Mouse (Mus musculus): ENCODE results near the gene Brap. TPM values are rescaled to one million over a fixed set of nuclear protein-coding genes. Genes with fewer than 3 reads are reported as not detected.

The Brap gene
- total and polyA plus RNA-seq, 2 experiments = 48.1 to 95.5 TPM

DNA sequence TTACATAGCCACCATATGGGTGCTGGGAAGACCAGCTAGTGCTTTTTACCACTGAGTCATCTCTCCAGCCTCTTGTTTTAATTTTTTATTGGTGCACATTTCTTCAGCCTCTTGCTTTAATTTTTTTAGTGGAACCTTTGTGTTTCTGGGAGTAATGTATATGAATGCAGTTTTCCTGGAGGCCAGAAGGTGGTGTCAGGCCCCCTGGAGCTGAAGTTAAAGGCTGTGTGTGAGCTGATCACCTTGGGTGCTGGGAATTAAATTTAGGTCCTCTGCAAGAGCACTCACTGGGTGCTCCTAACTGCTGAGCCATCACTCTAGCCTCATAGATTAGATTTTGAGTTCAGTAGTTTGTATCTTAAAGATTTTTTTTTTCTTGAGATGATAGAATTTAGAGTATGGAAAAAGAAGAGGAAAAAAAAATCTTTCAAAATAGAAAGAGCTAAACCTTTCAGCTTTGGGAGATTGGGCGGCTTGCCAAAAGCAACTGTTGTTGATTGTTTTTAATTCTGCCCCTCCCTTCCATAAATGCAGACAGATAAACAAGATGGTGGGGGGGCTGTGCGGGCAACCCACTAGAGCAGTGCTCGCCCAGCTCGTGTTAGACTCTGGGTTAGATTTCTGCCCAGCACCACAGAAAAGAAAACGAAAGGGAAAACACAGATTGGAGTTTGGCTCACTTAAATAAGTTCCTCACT lies 60.7 kb downstream of the Brap start:
- TF ChIP-seq POLR2A (IDR thresholded peaks at IDR 0.05; ENCODE audit: extremely low read depth, insufficient read depth, low read length) = no peak
- peak; percentile 28; the same call in 1 of the 2 replicates for TF ChIP-seq CTCF (IDR thresholded peaks at IDR 0.05; ENCODE audit: low read depth, low read length)
- Histone ChIP-seq H3K27me3 (ENCODE audit: control insufficient read depth, insufficient read depth, low read length) (no peaks in the 10 kb centered on the region), H3K4me1 (ENCODE audit: control insufficient read depth, insufficient read depth, low read length) (peaks cover 45% of the 10 kb centered on the region), H3K79me2 (ENCODE audit: control insufficient read depth, insufficient read depth, low read length) (peaks cover 67% of the 10 kb centered on the region), H3K36me3 (ENCODE audit: control insufficient read depth, insufficient read depth, low read length) (no peaks in the 10 kb centered on the region; the same call in 1 of the 2 replicates), H3K27ac (replicated peaks; ENCODE audit: insufficient read depth, low read depth, low read length) (peak overlapping the region; percentile 62), H3K9ac (ENCODE audit: low read depth, low read length) (peak overlapping the region; percentile 33; the same call in 1 of the 2 replicates), H3K4me3 (ENCODE audit: insufficient read depth, low read depth, low read length) (no peak overlapping the region)
- WGBS = 39% methylated on average over 5 of the region's 5 CpGs
- no peak for DNase-seq (ENCODE audit: extremely low read depth, low read depth, low spot score)

DNA sequence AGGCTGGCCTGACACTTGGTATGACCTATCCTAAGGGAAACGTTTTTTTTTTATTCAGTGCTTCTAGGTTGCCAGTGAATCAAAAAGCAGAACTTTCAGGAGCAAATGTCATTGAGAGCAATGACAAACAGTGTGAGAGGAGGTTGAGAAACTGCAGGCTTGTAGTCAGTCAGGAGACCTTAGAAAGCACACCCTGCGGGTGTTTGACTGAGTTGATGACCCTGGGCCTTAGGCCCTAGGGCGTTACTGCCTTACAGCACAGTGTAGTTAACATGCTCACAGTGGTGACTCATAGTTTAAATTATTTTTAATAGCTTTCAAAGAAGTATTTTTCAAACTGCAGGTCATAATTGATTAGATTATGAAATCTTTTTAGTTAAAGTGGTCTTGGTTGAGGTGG lies 61.5 kb downstream of the Brap start:
- TF ChIP-seq POLR2A (IDR thresholded peaks at IDR 0.05; ENCODE audit: extremely low read depth, insufficient read depth, low read length) (no peak), CTCF (IDR thresholded peaks at IDR 0.05; ENCODE audit: low read depth, low read length) (no peak)
- WGBS = 11% methylated on average over 3 of the region's 3 CpGs
- DNase-seq (ENCODE audit: extremely low read depth, low read depth, low spot score) = peak; percentile 76
- H3K4me3 ChIP-seq (ENCODE audit: insufficient read depth, low read depth, low read length) = no peak overlapping the region
- H3K36me3 ChIP-seq (ENCODE audit: control insufficient read depth, insufficient read depth, low read length) = no peaks in the 10 kb centered on the region; the same call in 1 of the 2 replicates
- H3K4me1 ChIP-seq (ENCODE audit: control insufficient read depth, insufficient read depth, low read length) = peaks cover 39% of the 10 kb centered on the region
- peaks cover 61% of the 10 kb centered on the region for H3K79me2 ChIP-seq (ENCODE audit: control insufficient read depth, insufficient read depth, low read length)
- peak overlapping the region; percentile 62 for H3K27ac ChIP-seq (replicated peaks; ENCODE audit: insufficient read depth, low read depth, low read length)
- no peak overlapping the region for H3K9ac ChIP-seq (ENCODE audit: low read depth, low read length)
- H3K27me3 ChIP-seq (ENCODE audit: control insufficient read depth, insufficient read depth, low read length) = no peaks in the 10 kb centered on the region

DNA sequence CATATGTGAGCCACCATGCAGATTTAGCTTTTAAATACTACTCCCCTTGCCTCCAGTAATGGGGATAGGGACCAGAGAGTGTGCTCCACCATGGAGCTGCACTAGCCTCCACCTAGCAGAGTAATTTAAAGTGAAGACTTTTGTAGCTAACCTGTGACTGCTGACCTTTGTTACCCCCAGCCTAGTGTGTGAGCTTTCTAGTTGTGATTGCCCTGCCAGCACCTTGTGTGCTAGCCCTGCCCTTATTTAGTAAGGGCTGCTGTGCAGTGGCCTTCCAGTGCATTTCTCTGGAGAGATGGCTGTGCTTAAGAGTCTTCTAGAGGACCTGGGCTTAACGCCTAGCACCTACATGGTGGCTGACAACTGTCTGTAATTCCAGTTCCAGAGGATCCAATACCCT lies 64.3 kb downstream of the Brap start:
- peak overlapping the region; percentile 15 for H3K27ac ChIP-seq (replicated peaks; ENCODE audit: insufficient read depth, low read depth, low read length)
- H3K27me3 ChIP-seq (ENCODE audit: control insufficient read depth, insufficient read depth, low read length) = no peaks in the 10 kb centered on the region
- peaks cover 2% of the 10 kb centered on the region; the same call in 1 of the 2 replicates for H3K36me3 ChIP-seq (ENCODE audit: control insufficient read depth, insufficient read depth, low read length)
- WGBS = 48% methylated on average over 1 of the region's 1 CpGs
- DNase-seq (ENCODE audit: extremely low read depth, low read depth, low spot score) = peak; percentile 76
- H3K4me3 ChIP-seq (ENCODE audit: insufficient read depth, low read depth, low read length) = no peak overlapping the region
- H3K4me1 ChIP-seq (ENCODE audit: control insufficient read depth, insufficient read depth, low read length) = peaks cover 45% of the 10 kb centered on the region
- TF ChIP-seq CTCF (IDR thresholded peaks at IDR 0.05; ENCODE audit: low read depth, low read length) (no peak), POLR2A (IDR thresholded peaks at IDR 0.05; ENCODE audit: extremely low read depth, insufficient read depth, low read length) (no peak)
- H3K79me2 ChIP-seq (ENCODE audit: control insufficient read depth, insufficient read depth, low read length) = peaks cover 67% of the 10 kb centered on the region
- no peak overlapping the region for H3K9ac ChIP-seq (ENCODE audit: low read depth, low read length)

DNA sequence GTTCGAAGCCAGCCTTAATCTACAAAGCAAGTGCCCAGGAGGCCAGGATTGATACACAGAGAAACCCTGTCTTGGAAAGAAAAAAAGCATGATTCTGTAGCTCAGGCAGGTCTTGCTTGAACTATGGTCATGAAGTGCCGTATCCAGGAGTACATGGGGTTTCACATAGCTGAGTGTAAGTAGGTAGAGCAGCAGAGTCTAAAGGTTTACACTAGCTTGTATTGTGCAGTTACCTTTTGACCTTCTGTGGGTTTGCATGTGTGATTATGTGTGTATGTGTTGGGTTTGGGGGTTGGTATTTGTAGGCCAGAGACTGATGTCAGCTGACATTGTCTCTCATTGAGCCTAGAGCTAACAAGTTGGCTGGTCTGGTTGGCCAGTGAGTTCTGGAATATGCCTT lies 69.7 kb downstream of the Brap start:
- H3K4me3 ChIP-seq (ENCODE audit: insufficient read depth, low read depth, low read length) = no peak overlapping the region
- H3K36me3 ChIP-seq (ENCODE audit: control insufficient read depth, insufficient read depth, low read length) = peaks cover 2% of the 10 kb centered on the region; the same call in 1 of the 2 replicates
- WGBS = 53% methylated on average over 2 of the region's 2 CpGs
- peak; percentile 70 for DNase-seq (ENCODE audit: extremely low read depth, low read depth, low spot score)
- no peaks in the 10 kb centered on the region for H3K27me3 ChIP-seq (ENCODE audit: control insufficient read depth, insufficient read depth, low read length)
- peak overlapping the region; percentile 12 for H3K27ac ChIP-seq (replicated peaks; ENCODE audit: insufficient read depth, low read depth, low read length)
- H3K79me2 ChIP-seq (ENCODE audit: control insufficient read depth, insufficient read depth, low read length) = peaks cover 72% of the 10 kb centered on the region
- no peak overlapping the region for H3K9ac ChIP-seq (ENCODE audit: low read depth, low read length)
- TF ChIP-seq POLR2A (IDR thresholded peaks at IDR 0.05; ENCODE audit: extremely low read depth, insufficient read depth, low read length) (no peak), CTCF (IDR thresholded peaks at IDR 0.05; ENCODE audit: low read depth, low read length) (no peak)
- H3K4me1 ChIP-seq (ENCODE audit: control insufficient read depth, insufficient read depth, low read length) = peaks cover 51% of the 10 kb centered on the region

DNA sequence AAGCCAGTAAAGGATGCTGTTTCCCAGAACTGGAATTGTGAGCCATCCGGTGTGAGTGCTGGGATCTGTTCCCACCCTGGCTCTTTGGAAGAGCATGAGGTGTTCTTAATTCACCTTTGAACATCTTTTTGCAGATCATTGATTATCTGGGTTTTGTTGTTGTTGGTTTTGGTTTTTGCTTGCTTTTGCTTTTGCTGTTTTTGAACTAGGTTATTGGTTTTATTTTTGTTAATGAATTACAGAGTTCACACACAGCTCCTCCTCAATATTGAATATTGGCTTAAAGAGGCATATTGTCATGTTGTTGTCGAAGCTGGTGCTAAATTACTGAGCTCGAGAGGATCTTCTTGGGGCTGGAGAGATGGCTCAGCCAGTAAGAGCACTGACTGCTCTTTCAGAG lies 76.3 kb downstream of the Brap start:
- Histone ChIP-seq H3K36me3 (ENCODE audit: control insufficient read depth, insufficient read depth, low read length) (no peaks in the 10 kb centered on the region), H3K4me3 (ENCODE audit: insufficient read depth, low read depth, low read length) (no peak overlapping the region), H3K27me3 (ENCODE audit: control insufficient read depth, insufficient read depth, low read length) (no peaks in the 10 kb centered on the region), H3K4me1 (ENCODE audit: control insufficient read depth, insufficient read depth, low read length) (peaks cover 57% of the 10 kb centered on the region), H3K79me2 (ENCODE audit: control insufficient read depth, insufficient read depth, low read length) (peaks cover 51% of the 10 kb centered on the region), H3K9ac (ENCODE audit: low read depth, low read length) (no peak overlapping the region), H3K27ac (replicated peaks; ENCODE audit: insufficient read depth, low read depth, low read length) (0 out of 2 replicates have a peak overlapping the region, but pooled peaks have one; percentile 12)
- no peak for TF ChIP-seq POLR2A (IDR thresholded peaks at IDR 0.05; ENCODE audit: extremely low read depth, insufficient read depth, low read length)
- no peak for TF ChIP-seq CTCF (IDR thresholded peaks at IDR 0.05; ENCODE audit: low read depth, low read length)
- DNase-seq (ENCODE audit: extremely low read depth, low read depth, low spot score) = peak; percentile 97
- WGBS = 26% methylated on average over 3 of the region's 3 CpGs

Other genes starting within 250 kb of the Brap start
- gene Tmem116, start 208.7 kb upstream of the Brap start, total RNA-seq (2014; rRNA removed) = not detected in 2 replicates
- gene Tmem116, start 208.7 kb upstream of the Brap start, polyA plus RNA-seq (2012; rRNA removed) = 0.20 and 0.21 TPM in 2 replicates
- 21.9 and 30.0 TPM in 2 replicates for gene Erp29, start 208.1 kb upstream of the Brap start, total RNA-seq (2014; rRNA removed)
- gene Erp29, start 208.1 kb upstream of the Brap start, polyA plus RNA-seq (2012; rRNA removed) = 21.5 and 27.1 TPM in 2 replicates
- gene Adam1b, start 157.1 kb upstream of the Brap start, total RNA-seq (2014; rRNA removed) = not detected in 2 replicates
- gene Adam1b, start 157.1 kb upstream of the Brap start, polyA plus RNA-seq (2012; rRNA removed) = not detected in 2 replicates
- 2.5 and 2.8 TPM in 2 replicates for gene Adam1a, start 115.1 kb upstream of the Brap start, total RNA-seq (2014; rRNA removed)
- gene Adam1a, start 115.1 kb upstream of the Brap start, polyA plus RNA-seq (2012; rRNA removed) = 0.85 and 1.4 TPM in 2 replicates
- gene Gm42878, start 115.1 kb upstream of the Brap start, total RNA-seq (2014; rRNA removed) = 0.09 TPM in 1 of 2 replicates, not detected in the other
- not detected in 2 replicates for gene Gm42878, start 115.1 kb upstream of the Brap start, polyA plus RNA-seq (2012; rRNA removed)
- gene Mapkapk5, start 114.7 kb upstream of the Brap start, total RNA-seq (2014; rRNA removed) = 39.0 and 40.1 TPM in 2 replicates
- gene Mapkapk5, start 114.7 kb upstream of the Brap start, polyA plus RNA-seq (2012; rRNA removed) = 16.8 and 21.7 TPM in 2 replicates
- 1,488 and 1,502 TPM in 2 replicates for gene Aldh2, start 66.7 kb upstream of the Brap start, total RNA-seq (2014; rRNA removed)
- 3,750 and 4,351 TPM in 2 replicates for gene Aldh2, start 66.7 kb upstream of the Brap start, polyA plus RNA-seq (2012; rRNA removed)
- gene Acad12, start 41.6 kb upstream of the Brap start, total RNA-seq (2014; rRNA removed) = 9.6 and 14.4 TPM in 2 replicates
- gene Acad12, start 41.6 kb upstream of the Brap start, polyA plus RNA-seq (2012; rRNA removed) = 9.1 and 10.1 TPM in 2 replicates
- gene Acad10, start within 50 bp of the Brap start, total RNA-seq (2014; rRNA removed) = 19.6 and 23.5 TPM in 2 replicates
- gene Acad10, start within 50 bp of the Brap start, polyA plus RNA-seq (2012; rRNA removed) = 27.5 and 27.7 TPM in 2 replicates
- gene Atxn2, start 50.8 kb downstream of the Brap start, total RNA-seq (2014; rRNA removed) = 58.5 and 74.7 TPM in 2 replicates
- gene Atxn2, start 50.8 kb downstream of the Brap start, polyA plus RNA-seq (2012; rRNA removed) = 70.1 and 92.8 TPM in 2 replicates
- gene Sh2b3, start 177.1 kb downstream of the Brap start, total RNA-seq (2014; rRNA removed) = 7.0 and 8.7 TPM in 2 replicates
- 11.1 and 14.2 TPM in 2 replicates for gene Sh2b3, start 177.1 kb downstream of the Brap start, polyA plus RNA-seq (2012; rRNA removed)
- gene Pheta1, start 188.4 kb downstream of the Brap start, total RNA-seq (2014; rRNA removed) = 7.1 and 7.4 TPM in 2 replicates
- gene Pheta1, start 188.4 kb downstream of the Brap start, polyA plus RNA-seq (2012; rRNA removed) = 11.6 and 12.0 TPM in 2 replicates

Measured in liver, adult 2 months (tissue).